21 mouse cellular contexts compared by ENCODE assay signal in the genomic region with DNA sequence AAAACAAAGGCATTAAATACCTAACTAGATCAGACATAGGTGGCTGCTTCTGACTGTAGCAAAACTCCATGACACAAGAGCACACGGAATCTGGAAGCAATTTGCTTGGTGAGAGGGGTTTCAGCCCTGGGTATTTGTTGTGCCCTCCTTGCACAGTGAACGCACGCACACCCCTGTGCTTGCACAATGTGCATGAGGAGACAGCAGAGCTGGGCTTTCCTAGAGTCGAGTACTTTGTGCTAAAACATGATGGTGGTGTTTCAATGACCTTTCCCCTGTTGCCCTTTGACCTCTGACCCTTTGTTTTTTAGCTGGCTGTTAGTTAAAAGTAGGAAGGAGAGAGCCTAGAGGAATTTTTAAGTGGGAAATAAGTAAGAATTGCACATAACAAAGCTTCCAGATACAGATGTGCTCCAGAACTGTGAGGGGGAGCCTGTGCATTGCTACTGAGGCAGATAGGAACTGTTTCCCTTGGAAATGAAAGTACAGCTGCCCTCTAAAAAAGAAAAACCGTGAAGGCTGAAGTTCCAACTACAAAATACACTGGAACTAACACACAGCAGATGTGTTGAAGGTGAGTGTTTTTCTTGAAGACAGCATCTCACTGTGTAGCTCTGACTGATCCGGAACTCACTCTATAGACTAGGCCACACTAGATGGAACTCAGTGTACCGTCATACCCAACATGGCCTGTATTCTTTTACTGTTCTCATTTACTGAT.
A peak's percentile ranks its signal among the peaks of the same experiment; 100 is the strongest.
DNase-seq lines count a peak whose midpoint lies in the region; ATAC-seq and TF ChIP-seq lines count a peak whose summit lies in the region.
"Had no signal": no experiment of that assay in that cellular context is flagged by ENCODE, and none has a peak within 500 bp of the region (broad histone marks: within the 10 kb centered on the region; RNA-seq: fewer than 3 reads in every experiment).

No protein-coding gene starts in this region.

- H3K36me3 ChIP-seq in forebrain, embryonic 10.5 days (replicated peaks) = 0 out of 2 replicates have a peak, but pooled peaks cover 4% of the 10 kb centered on the region
- H3K36me3 ChIP-seq in forebrain, embryonic 16.5 days (ENCODE audit: control insufficient read depth, insufficient read depth) = 0 out of 2 replicates have a peak, but pooled peaks cover 3% of the 10 kb centered on the region
- H3K36me3 ChIP-seq in liver, adult 2 months (ENCODE audit: control insufficient read depth, insufficient read depth, low read length) = no peaks in the 10 kb centered on the region
- no peaks in the 10 kb centered on the region for H3K36me3 ChIP-seq in liver, embryonic 11.5 days (ENCODE audit: control insufficient read depth, insufficient read depth, low read length)
- no peaks in the 10 kb centered on the region for H3K36me3 ChIP-seq in embryonic facial prominence, embryonic 13.5 days
- no peaks in the 10 kb centered on the region for H3K36me3 ChIP-seq in limb, embryonic 15.5 days
- H3K36me3 ChIP-seq in midbrain, postnatal 0 days (ENCODE audit: insufficient read depth, low read length) = no peaks in the 10 kb centered on the region
- H3K36me3 ChIP-seq: neural tube, embryonic 13.5 days had no signal

- TF ChIP-seq POLR2A in liver, adult 2 months (IDR thresholded peaks at IDR 0.05; ENCODE audit: extremely low read depth, insufficient read depth, low read length) = no peak

- no peak for ATAC-seq in forebrain, embryonic 16.5 days
- ATAC-seq in liver, embryonic 11.5 days (replicated peaks; ENCODE audit: low FRiP score) = no peak
- ATAC-seq in embryonic facial prominence, embryonic 13.5 days (ENCODE audit: insufficient number of reproducible peaks, insufficient read depth, low FRiP score, low TSS enrichment, low read depth) = no peak
- ATAC-seq in limb, embryonic 15.5 days (ENCODE audit: insufficient number of reproducible peaks, low FRiP score, low TSS enrichment, low read depth) = no peak
- no peak for ATAC-seq in midbrain, postnatal 0 days (ENCODE audit: low FRiP score)
- ATAC-seq: forebrain, embryonic 14.5 days; hindbrain, postnatal 0 days had no signal

- H3K27me3 ChIP-seq in forebrain, embryonic 10.5 days (ENCODE audit: poor library complexity, severe bottlenecking) = no peaks in the 10 kb centered on the region
- no peaks in the 10 kb centered on the region for H3K27me3 ChIP-seq in forebrain, embryonic 16.5 days (replicated peaks; ENCODE audit: control insufficient read depth, insufficient read depth, low read length)
- H3K27me3 ChIP-seq in liver, adult 2 months (ENCODE audit: control insufficient read depth, insufficient read depth, low read length) = no peaks in the 10 kb centered on the region
- H3K27me3 ChIP-seq in liver, embryonic 11.5 days (replicated peaks; ENCODE audit: control insufficient read depth, insufficient read depth, low read length) = no peaks in the 10 kb centered on the region
- H3K27me3 ChIP-seq in embryonic facial prominence, embryonic 13.5 days = no peaks in the 10 kb centered on the region
- H3K27me3 ChIP-seq in limb, embryonic 15.5 days = no peaks in the 10 kb centered on the region
- H3K27me3 ChIP-seq in midbrain, postnatal 0 days (ENCODE audit: insufficient read depth, low read length) = no peaks in the 10 kb centered on the region
- H3K27me3 ChIP-seq: megakaryocyte, embryonic 14.5 days; neural tube, embryonic 13.5 days had no signal

- peak overlapping the region; percentile 53 for H3K27ac ChIP-seq in forebrain, embryonic 10.5 days
- no peak overlapping the region for H3K27ac ChIP-seq in forebrain, embryonic 16.5 days (ENCODE audit: low read length)
- H3K27ac ChIP-seq in liver, adult 2 months (replicated peaks; ENCODE audit: insufficient read depth, low read depth, low read length) = no peak overlapping the region
- no peak overlapping the region for H3K27ac ChIP-seq in liver, embryonic 11.5 days (ENCODE audit: low read depth, low read length)
- H3K27ac ChIP-seq in embryonic facial prominence, embryonic 13.5 days = peak overlapping the region; percentile 80
- H3K27ac ChIP-seq in limb, embryonic 15.5 days = peak overlapping the region; percentile 50
- no peak overlapping the region for H3K27ac ChIP-seq in midbrain, postnatal 0 days (ENCODE audit: low read depth, low read length)
- H3K27ac ChIP-seq: gastrocnemius, adult 2 months; hindbrain, postnatal 0 days; kidney, postnatal 0 days; neural tube, embryonic 13.5 days had no signal

- H3K9me3 ChIP-seq in forebrain, embryonic 10.5 days = no peaks in the 10 kb centered on the region
- no peaks in the 10 kb centered on the region for H3K9me3 ChIP-seq in forebrain, embryonic 16.5 days (ENCODE audit: control insufficient read depth, low read length)
- no peaks in the 10 kb centered on the region for H3K9me3 ChIP-seq in liver, embryonic 11.5 days (ENCODE audit: control insufficient read depth, low read length)
- no peaks in the 10 kb centered on the region for H3K9me3 ChIP-seq in embryonic facial prominence, embryonic 13.5 days
- no peaks in the 10 kb centered on the region for H3K9me3 ChIP-seq in limb, embryonic 15.5 days
- no peaks in the 10 kb centered on the region for H3K9me3 ChIP-seq in midbrain, postnatal 0 days (ENCODE audit: low read length)
- H3K9me3 ChIP-seq: megakaryocyte, embryonic 14.5 days; neural tube, embryonic 13.5 days had no signal

- TF ChIP-seq CTCF in liver, adult 2 months (IDR thresholded peaks at IDR 0.05; ENCODE audit: low read depth, low read length) = no peak
- no peak for TF ChIP-seq CTCF in midbrain, postnatal 0 days (IDR thresholded peaks at IDR 0.05)

- peaks cover 55% of the 10 kb centered on the region for H3K4me1 ChIP-seq in forebrain, embryonic 10.5 days
- peaks cover 5% of the 10 kb centered on the region for H3K4me1 ChIP-seq in forebrain, embryonic 16.5 days (replicated peaks; ENCODE audit: control insufficient read depth, insufficient read depth, low read length)
- peaks cover 2% of the 10 kb centered on the region; the same call in 1 of the 2 replicates for H3K4me1 ChIP-seq in liver, adult 2 months (ENCODE audit: control insufficient read depth, insufficient read depth, low read length)
- H3K4me1 ChIP-seq in liver, embryonic 11.5 days (replicated peaks; ENCODE audit: control insufficient read depth, insufficient read depth, low read length) = peaks cover 4% of the 10 kb centered on the region; the same call in 1 of the 2 replicates
- peaks cover 60% of the 10 kb centered on the region for H3K4me1 ChIP-seq in embryonic facial prominence, embryonic 13.5 days
- H3K4me1 ChIP-seq in limb, embryonic 15.5 days = peaks cover 52% of the 10 kb centered on the region
- H3K4me1 ChIP-seq in midbrain, postnatal 0 days (ENCODE audit: insufficient read depth, low read length) = no peaks in the 10 kb centered on the region

- H3K4me3 ChIP-seq in forebrain, embryonic 10.5 days = no peak overlapping the region
- no peak overlapping the region for H3K4me3 ChIP-seq in forebrain, embryonic 16.5 days (replicated peaks; ENCODE audit: low read length)
- no peak overlapping the region for H3K4me3 ChIP-seq in liver, adult 2 months (ENCODE audit: insufficient read depth, low read depth, low read length)
- H3K4me3 ChIP-seq in liver, embryonic 11.5 days (ENCODE audit: low read depth, low read length) = no peak overlapping the region
- no peak overlapping the region for H3K4me3 ChIP-seq in embryonic facial prominence, embryonic 13.5 days
- H3K4me3 ChIP-seq in limb, embryonic 15.5 days = no peak overlapping the region
- H3K4me3 ChIP-seq in midbrain, postnatal 0 days (ENCODE audit: low read depth, low read length) = no peak overlapping the region
- H3K4me3 ChIP-seq: gastrocnemius, adult 2 months; megakaryocyte, embryonic 14.5 days; neural tube, embryonic 13.5 days had no signal

- 54% methylated on average over 7 of the region's 7 CpGs for WGBS in forebrain, embryonic 10.5 days
- 75% methylated on average over 7 of the region's 7 CpGs for WGBS in forebrain, embryonic 16.5 days
- 46% methylated on average over 7 of the region's 7 CpGs for WGBS in liver, adult 2 months
- WGBS in liver, embryonic 11.5 days = 77% methylated on average over 7 of the region's 7 CpGs
- 26% methylated on average over 7 of the region's 7 CpGs for WGBS in embryonic facial prominence, embryonic 13.5 days
- WGBS in limb, embryonic 15.5 days = 45% methylated on average over 7 of the region's 7 CpGs
- 78% methylated on average over 7 of the region's 7 CpGs for WGBS in midbrain, postnatal 0 days

- H3K4me2 ChIP-seq in forebrain, embryonic 16.5 days (ENCODE audit: low read length) = no peak overlapping the region
- H3K4me2 ChIP-seq in liver, embryonic 11.5 days = no peak overlapping the region
- no peak overlapping the region for H3K4me2 ChIP-seq in embryonic facial prominence, embryonic 13.5 days
- H3K4me2 ChIP-seq in limb, embryonic 15.5 days = no peak overlapping the region
- H3K4me2 ChIP-seq in midbrain, postnatal 0 days (ENCODE audit: low read depth, low read length, poor library complexity, severe bottlenecking) = no peak overlapping the region
- H3K4me2 ChIP-seq: neural tube, embryonic 13.5 days had no signal

- no peak for DNase-seq in forebrain, embryonic 10.5 days (ENCODE audit: extremely low spot score, low spot score)
- DNase-seq in liver, adult 2 months (ENCODE audit: extremely low read depth, low read depth, low spot score) = peak; percentile 85
- DNase-seq in liver, embryonic 11.5 days (ENCODE audit: low spot score) = no peak
- DNase-seq in left cerebral cortex, adult 9 months (ENCODE audit: low spot score in 2 of 2) = no peak
- no peak for DNase-seq in midbrain, postnatal 0 days (ENCODE audit: low spot score)
- DNase-seq: adrenal gland, postnatal 36 days; cerebellum, adult 9-11 months; gastrocnemius, adult 2 months; heart, adult 18-20 months; heart, postnatal 10 days; lung, postnatal 10 days; retina, postnatal 1 day; thymus, adult 2 months had no signal

- H3K9ac ChIP-seq in forebrain, embryonic 16.5 days (replicated peaks; ENCODE audit: low read depth, low read length) = no peak overlapping the region
- no peak overlapping the region for H3K9ac ChIP-seq in liver, adult 2 months (ENCODE audit: low read depth, low read length)
- no peak overlapping the region for H3K9ac ChIP-seq in liver, embryonic 11.5 days (ENCODE audit: low read depth, low read length)
- peak overlapping the region; percentile 12; the same call in 1 of the 2 replicates for H3K9ac ChIP-seq in embryonic facial prominence, embryonic 13.5 days
- H3K9ac ChIP-seq in limb, embryonic 15.5 days = no peak overlapping the region
- H3K9ac ChIP-seq in midbrain, postnatal 0 days (replicated peaks; ENCODE audit: low read length, poor library complexity, severe bottlenecking) = no peak overlapping the region
- H3K9ac ChIP-seq: neural tube, embryonic 13.5 days had no signal

- H3K79me2 ChIP-seq in liver, adult 2 months (ENCODE audit: control insufficient read depth, insufficient read depth, low read length) = no peaks in the 10 kb centered on the region

Comparison
In these comparisons a context has a peak if more than half of its experiments do, and no peak if none do; other contexts are left out.
1. H3K27ac ChIP-seq: peak in forebrain, embryonic 10.5 days (single experiment), embryonic facial prominence, embryonic 13.5 days (single experiment) and limb, embryonic 15.5 days (single experiment); none in forebrain, embryonic 16.5 days (single experiment), liver, adult 2 months (single experiment), liver, embryonic 11.5 days (single experiment) and midbrain, postnatal 0 days (single experiment).